Mouse (Mus musculus): Measurements from ENCODE around the gene Cep104. TPM values are rescaled to one million over a fixed set of nuclear protein-coding genes. Genes with fewer than 3 reads are reported as not detected.

Cep104 gene
- polyA plus RNA-seq, 1 experiment from 2014 or later = 19.8 TPM

DNA sequence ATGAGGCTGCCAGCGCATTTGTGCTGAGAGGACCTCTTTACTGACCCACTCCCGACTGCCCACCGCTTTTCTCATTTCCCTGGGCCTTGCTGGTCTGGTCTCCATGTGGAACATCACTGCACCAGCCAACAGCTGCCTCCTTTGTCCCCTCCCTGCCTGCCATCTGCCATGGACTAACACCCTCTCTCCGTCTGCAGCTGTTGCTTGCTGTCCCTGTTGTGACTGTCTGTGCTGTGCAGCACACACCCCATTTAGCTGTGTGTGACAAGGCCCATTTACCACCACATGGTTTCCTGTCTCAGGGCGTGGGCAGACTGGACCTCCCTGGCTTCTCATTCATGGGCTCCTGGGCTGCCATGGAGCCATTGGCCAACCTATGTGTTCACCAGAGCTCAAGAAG, 30.5 kb downstream of the Cep104 start:
- no peak for ATAC-seq (ENCODE audit: low FRiP score, low read depth)
- H3K36me3 ChIP-seq = peaks cover 22% of the 10 kb centered on the region

DNA sequence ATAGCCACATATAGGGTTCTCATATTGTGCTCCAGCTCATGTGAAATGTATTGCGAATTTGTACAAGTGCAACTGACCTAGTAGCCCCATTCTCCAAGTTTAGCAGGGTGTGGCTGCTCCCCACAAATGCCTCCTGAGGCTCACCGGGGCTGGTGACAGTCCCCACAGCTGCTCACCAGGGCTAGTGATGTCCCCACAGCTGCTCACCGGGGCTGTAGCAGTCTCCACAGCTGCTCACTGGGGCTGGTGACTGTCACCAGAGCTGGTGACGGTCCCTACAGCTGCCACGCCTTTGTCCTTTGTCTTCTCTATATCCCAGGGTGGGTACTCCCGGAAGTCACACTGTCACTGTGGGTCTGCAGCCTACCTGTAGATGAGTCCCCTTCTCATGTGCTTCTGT, 31.3 kb downstream of the Cep104 start:
- Histone ChIP-seq H3K27ac (replicated peaks) (no peak overlapping the region), H3K4me2 (no peak overlapping the region), H3K4me1 (replicated peaks) (peaks cover 5% of the 10 kb centered on the region; the same call in 1 of the 2 replicates), H3K9me3 (no peaks in the 10 kb centered on the region), H3K9ac (no peak overlapping the region), H3K36me3 (peaks cover 22% of the 10 kb centered on the region), H3K4me3 (no peak overlapping the region), H3K27me3 (no peaks in the 10 kb centered on the region)
- 88% methylated on average over 6 of the region's 6 CpGs for WGBS
- ATAC-seq (ENCODE audit: low FRiP score, low read depth) = no peak

More for the DNA sequence above, 30.5 kb downstream of the Cep104 start:
- H3K4me3 ChIP-seq = no peak overlapping the region
- no peak overlapping the region for H3K9ac ChIP-seq
- 77% methylated on average over 5 of the region's 5 CpGs for WGBS
- no peaks in the 10 kb centered on the region for H3K9me3 ChIP-seq
- no peak overlapping the region for H3K4me2 ChIP-seq
- H3K27me3 ChIP-seq = no peaks in the 10 kb centered on the region
- H3K4me1 ChIP-seq (replicated peaks) = no peaks in the 10 kb centered on the region
- no peak overlapping the region for H3K27ac ChIP-seq (replicated peaks)

DNA sequence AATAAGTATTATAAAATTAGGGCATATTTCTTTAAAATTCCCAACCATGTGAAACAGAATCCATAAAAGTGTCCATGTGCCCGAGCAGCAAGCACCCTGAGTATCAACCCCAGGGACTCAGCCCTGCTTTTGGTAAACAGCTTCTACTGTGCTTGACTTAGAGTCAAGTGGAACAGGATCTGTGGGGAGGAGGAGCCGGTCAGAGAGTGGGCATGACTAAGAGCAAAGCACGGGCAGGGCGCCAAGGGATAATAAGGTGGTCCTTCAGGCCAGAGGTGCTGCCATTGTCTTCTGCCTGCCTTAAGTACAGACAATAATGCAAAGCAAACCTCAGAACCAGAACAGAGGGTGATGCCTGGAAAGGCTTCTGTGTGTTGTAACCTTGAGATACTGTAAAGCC, 32.8 kb downstream of the Cep104 start:
- Histone ChIP-seq H3K36me3 (peaks cover 22% of the 10 kb centered on the region), H3K27me3 (no peaks in the 10 kb centered on the region), H3K4me1 (replicated peaks) (peaks cover 12% of the 10 kb centered on the region), H3K4me3 (no peak overlapping the region), H3K4me2 (no peak overlapping the region), H3K9me3 (no peaks in the 10 kb centered on the region), H3K9ac (no peak overlapping the region), H3K27ac (replicated peaks) (no peak overlapping the region)
- no peak for ATAC-seq (ENCODE audit: low FRiP score, low read depth)
- 86% methylated on average over 4 of the region's 4 CpGs for WGBS

DNA sequence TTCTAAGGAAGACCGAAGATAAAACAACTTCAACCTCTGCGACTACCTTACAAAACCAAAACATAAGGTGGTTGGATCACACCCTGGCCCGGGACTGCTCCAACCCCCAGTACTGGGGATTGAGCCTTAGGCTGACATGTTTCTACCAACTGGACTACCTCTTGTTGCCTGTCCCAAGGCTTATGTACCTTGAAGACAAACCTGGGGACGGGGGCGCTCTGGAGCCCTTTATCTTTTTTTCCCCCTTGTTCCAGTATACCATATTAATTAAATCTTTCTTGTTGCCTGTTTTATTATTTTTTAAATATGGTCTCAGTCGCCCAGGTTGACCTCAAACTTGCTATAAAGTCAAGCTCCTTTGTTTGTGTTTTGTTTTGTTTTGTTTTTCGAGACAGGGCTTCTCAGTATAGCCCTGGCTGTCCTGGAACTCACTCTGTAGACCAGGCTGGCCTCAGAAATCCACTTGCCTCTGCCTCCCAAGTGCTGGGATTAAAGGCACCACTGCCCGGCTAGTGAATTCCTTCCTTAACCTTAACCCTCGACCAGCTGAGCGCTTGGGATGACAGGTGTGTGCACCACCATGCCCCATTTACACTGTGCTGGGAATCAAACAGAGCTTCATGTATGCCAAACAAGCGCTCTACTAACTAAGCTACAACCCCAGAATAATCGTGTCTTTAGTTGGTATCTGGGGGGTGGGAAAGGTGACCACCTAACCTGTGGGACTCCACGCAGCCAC, 36.1 kb downstream of the Cep104 start:
- H3K4me2 ChIP-seq = peak overlapping the region; percentile 99
- peak overlapping the region; percentile 97 for H3K4me3 ChIP-seq
- H3K36me3 ChIP-seq = peaks cover 13% of the 10 kb centered on the region
- H3K27ac ChIP-seq (replicated peaks) = peak overlapping the region; percentile 76
- no peaks in the 10 kb centered on the region for H3K27me3 ChIP-seq
- H3K9me3 ChIP-seq = no peaks in the 10 kb centered on the region
- WGBS = 25% methylated on average over 13 of the region's 13 CpGs
- peak overlapping the region; percentile 93 for H3K9ac ChIP-seq
- peak; percentile 72 for ATAC-seq (ENCODE audit: low FRiP score, low read depth)
- H3K4me1 ChIP-seq (replicated peaks) = peaks cover 26% of the 10 kb centered on the region

DNA sequence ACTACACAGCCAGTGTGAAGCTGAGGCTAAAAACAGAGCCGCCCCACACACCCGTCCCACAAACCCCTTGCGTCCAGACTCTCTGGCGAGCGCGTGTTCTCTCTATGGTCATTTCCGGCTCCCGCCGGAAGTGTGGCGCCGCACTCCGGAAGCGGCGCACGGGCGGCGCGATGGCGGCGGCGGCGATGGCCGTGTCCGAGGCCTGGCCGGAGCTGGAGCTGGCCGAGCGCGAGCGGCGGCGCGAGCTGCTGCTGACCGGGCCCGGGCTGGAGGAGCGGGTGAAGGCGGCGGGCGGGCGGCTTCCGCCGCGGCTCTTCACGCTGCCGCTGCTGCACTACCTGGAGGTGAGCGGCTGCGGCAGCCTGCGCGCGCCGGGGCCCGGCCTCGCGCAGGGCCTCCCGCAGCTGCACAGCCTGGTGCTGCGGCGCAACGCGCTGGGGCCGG, 36.7 kb downstream of the Cep104 start, which contains the start of gene Lrrc47:
TSS of gene Lrrc47 (plus strand) at position 86 of the 444 bp plus-strand sequence.
- Histone ChIP-seq H3K9me3 (no peaks in the 10 kb centered on the region), H3K4me3 (peak within 1 kb of the TSS; percentile 97), H3K36me3 (peaks cover 16% of the 10 kb centered on the region), H3K27me3 (no peaks in the 10 kb centered on the region), H3K4me1 (replicated peaks) (peaks cover 26% of the 10 kb centered on the region), H3K4me2 (peak within 1 kb of the TSS; percentile 99), H3K27ac (replicated peaks) (peak within 1 kb of the TSS; percentile 76), H3K9ac (peak within 1 kb of the TSS; percentile 93)
- peak; percentile 95 for ATAC-seq (ENCODE audit: low FRiP score, low read depth)
- WGBS = under 1% methylated on average over 58 of the region's 59 CpGs

DNA sequence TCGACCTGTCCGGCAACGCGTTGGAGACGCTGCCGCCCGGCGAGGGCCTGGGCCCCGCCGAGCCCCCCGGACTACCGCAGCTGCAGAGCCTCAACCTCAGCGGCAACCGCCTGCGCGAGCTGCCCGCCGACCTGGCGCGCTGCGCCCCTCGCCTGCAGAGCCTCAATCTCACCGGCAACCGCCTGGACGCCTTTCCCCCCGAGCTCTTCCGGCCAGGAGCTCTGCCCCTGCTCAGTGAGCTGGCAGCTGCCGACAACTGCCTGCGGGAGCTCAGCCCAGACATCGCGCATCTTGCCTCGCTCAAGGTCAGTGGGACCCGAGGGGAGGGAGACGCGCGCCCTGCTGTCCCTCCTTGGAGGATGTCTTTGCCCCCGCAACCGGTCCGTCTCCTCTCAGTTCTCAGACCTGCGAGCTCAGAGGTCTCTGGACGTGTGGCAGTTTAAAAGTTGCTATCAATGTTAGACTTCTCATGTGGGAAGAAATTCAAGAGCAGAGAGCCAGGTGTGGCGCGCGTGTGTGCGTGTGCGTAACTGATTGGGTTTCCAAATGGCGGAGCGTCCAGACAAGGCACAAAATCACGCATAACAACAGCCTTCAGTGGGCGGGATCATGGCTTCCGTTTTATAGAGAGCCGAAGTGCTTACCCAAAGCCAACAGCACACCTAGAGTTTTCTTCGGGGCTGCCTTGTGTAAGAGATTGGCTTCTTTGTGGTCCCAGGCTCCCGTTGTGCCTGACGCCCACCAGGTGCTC, 37.3 kb downstream of the Cep104 start:
- no peak for ATAC-seq (ENCODE audit: low FRiP score, low read depth)
- 3% methylated on average over 55 of the region's 55 CpGs for WGBS
- no peaks in the 10 kb centered on the region for H3K9me3 ChIP-seq

DNA sequence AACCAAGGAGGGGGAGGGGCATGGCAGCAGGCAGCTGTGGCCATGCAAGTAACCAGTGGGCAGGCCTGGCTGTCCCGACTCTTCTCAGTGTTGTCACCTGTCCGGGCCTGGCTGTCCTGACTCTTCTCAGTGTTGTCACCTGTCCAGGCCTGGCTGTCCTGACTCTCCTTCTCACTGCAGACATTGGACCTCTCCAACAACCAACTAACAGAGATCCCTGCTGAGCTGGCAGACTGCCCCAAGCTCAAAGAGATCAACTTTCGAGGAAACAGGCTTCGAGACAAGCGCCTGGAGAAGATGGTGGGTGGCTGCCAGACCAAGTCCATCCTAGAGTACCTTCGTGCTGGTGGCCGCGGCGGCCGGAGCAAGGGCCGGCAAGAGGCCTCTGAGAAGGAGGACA, 40.5 kb downstream of the Cep104 start:
- ATAC-seq (ENCODE audit: low FRiP score, low read depth) = no peak
- 93% methylated on average over 11 of the region's 11 CpGs for WGBS
- H3K36me3 ChIP-seq = peaks cover 47% of the 10 kb centered on the region

More for the DNA sequence above, 37.3 kb downstream of the Cep104 start:
- H3K4me1 ChIP-seq (replicated peaks) = peaks cover 26% of the 10 kb centered on the region
- H3K9ac ChIP-seq = peak overlapping the region; percentile 93
- peak overlapping the region; percentile 76 for H3K27ac ChIP-seq (replicated peaks)
- H3K4me2 ChIP-seq = peak overlapping the region; percentile 99
- peak overlapping the region; percentile 97 for H3K4me3 ChIP-seq
- H3K27me3 ChIP-seq = no peaks in the 10 kb centered on the region
- H3K36me3 ChIP-seq = peaks cover 17% of the 10 kb centered on the region; the same call in 1 of the 2 replicates

DNA sequence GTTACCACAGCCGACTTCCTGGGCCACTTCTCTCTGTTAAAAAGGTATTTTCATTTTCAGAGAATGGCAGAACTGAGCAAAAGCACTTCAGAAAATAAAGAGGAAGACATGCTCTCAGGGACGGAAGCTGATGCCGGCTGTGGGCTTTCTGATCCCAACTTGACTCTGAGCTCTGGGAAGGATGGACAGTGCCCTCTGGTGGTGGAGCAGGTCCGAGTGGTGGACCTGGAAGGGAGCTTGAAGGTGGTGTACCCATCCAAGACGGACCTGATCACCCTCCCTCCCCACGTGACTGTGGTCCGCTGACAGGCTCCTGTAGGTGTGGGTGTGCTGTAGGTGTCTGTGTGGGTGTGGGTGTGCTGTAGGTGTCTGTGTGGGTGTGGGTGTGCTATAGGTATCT, 44.6 kb downstream of the Cep104 start:
- no peak for ATAC-seq (ENCODE audit: low FRiP score, low read depth)
- 68% methylated on average over 7 of the region's 7 CpGs for WGBS
- Histone ChIP-seq H3K4me3 (no peak overlapping the region), H3K27ac (replicated peaks) (no peak overlapping the region), H3K9ac (no peak overlapping the region), H3K4me1 (replicated peaks) (peaks cover 9% of the 10 kb centered on the region; the same call in 1 of the 2 replicates), H3K4me2 (no peak overlapping the region), H3K27me3 (peaks cover 5% of the 10 kb centered on the region; the same call in 1 of the 2 replicates), H3K9me3 (no peaks in the 10 kb centered on the region), H3K36me3 (peaks cover 60% of the 10 kb centered on the region)

More for the DNA sequence above, 40.5 kb downstream of the Cep104 start:
- no peak overlapping the region for H3K4me2 ChIP-seq
- H3K9ac ChIP-seq = no peak overlapping the region
- H3K4me1 ChIP-seq (replicated peaks) = peaks cover 26% of the 10 kb centered on the region
- H3K4me3 ChIP-seq = no peak overlapping the region
- H3K27ac ChIP-seq (replicated peaks) = no peak overlapping the region
- H3K9me3 ChIP-seq = no peaks in the 10 kb centered on the region
- H3K27me3 ChIP-seq = no peaks in the 10 kb centered on the region

DNA sequence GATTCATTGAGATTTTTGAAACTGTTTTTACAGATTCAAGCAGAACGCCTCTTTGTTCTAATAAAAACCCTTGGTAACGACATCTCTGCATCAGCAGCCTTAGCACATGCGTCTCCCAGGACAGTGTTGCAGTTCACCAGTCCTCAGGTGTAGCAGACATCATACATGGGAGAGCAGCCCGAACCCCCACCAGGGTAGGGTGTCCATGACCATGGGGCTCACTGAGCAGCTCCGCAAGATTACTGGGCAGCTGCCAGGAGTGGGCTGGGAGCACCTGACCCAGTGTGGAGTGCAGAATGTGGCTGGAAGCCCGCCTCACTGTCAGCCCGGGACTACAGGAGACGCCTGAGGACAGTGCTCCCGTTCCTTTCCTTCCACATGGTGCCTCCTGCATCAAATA, 46.4 kb downstream of the Cep104 start:
- H3K36me3 ChIP-seq = peaks cover 53% of the 10 kb centered on the region
- H3K4me1 ChIP-seq (replicated peaks) = peaks cover 27% of the 10 kb centered on the region
- H3K9ac ChIP-seq = no peak overlapping the region
- H3K9me3 ChIP-seq = no peaks in the 10 kb centered on the region
- H3K27me3 ChIP-seq = peaks cover 5% of the 10 kb centered on the region; the same call in 1 of the 2 replicates
- no peak overlapping the region for H3K4me3 ChIP-seq
- ATAC-seq (ENCODE audit: low FRiP score, low read depth) = no peak
- no peak overlapping the region for H3K27ac ChIP-seq (replicated peaks)
- WGBS = 94% methylated on average over 9 of the region's 9 CpGs
- H3K4me2 ChIP-seq = no peak overlapping the region

DNA sequence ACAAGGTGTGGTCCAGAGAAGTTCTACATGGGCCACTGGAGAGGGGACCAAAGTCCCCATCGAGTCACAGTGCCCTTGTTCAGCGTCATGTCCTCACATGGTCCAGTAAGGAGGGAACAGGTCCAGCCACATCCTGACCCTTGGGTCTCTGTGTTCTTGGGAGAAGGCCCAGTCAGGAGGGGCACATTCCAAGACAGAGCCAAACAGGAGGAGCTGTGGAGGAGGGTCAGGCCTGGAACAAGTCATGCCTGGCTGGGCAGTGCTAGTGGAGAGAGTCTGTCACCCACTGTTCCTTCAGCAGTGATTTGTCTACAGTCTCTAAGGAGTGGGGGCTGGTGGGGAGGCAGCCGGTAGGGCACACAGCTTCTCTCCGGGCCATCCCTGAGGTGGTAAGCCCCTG, 47.4 kb downstream of the Cep104 start:
- Histone ChIP-seq H3K9me3 (no peaks in the 10 kb centered on the region), H3K36me3 (peaks cover 43% of the 10 kb centered on the region), H3K9ac (no peak overlapping the region), H3K4me2 (no peak overlapping the region), H3K27me3 (peaks cover 5% of the 10 kb centered on the region; the same call in 1 of the 2 replicates), H3K4me3 (no peak overlapping the region), H3K27ac (replicated peaks) (no peak overlapping the region), H3K4me1 (replicated peaks) (peaks cover 27% of the 10 kb centered on the region)
- 0 out of 2 replicates have a peak, but pooled peaks have one; percentile 11 for ATAC-seq (ENCODE audit: low FRiP score, low read depth)
- WGBS = 79% methylated on average over 4 of the region's 4 CpGs

DNA sequence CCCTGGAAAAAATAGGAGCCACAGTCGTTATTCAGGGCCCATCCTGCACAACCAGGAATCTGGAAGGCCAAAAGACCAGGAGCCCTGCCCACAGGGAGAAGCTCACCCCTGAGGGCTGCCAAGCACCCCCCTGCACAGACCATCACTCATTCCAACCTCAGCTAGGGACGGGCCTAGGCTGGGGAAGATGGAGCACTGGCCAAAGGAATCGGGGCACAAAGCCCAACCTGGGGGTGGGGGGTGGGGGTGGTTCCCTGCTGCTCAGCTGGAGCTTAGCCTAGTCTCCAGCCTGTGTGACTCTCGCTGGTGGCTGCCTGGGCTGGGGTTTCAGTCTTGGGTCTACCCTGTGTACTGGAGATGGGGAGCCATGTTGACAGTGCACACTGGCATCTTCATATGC, 47.9 kb downstream of the Cep104 start:
- Histone ChIP-seq H3K4me1 (replicated peaks) (peaks cover 27% of the 10 kb centered on the region), H3K36me3 (peaks cover 40% of the 10 kb centered on the region), H3K9ac (no peak overlapping the region), H3K27ac (replicated peaks) (no peak overlapping the region), H3K27me3 (peaks cover 5% of the 10 kb centered on the region; the same call in 1 of the 2 replicates), H3K4me2 (no peak overlapping the region), H3K9me3 (no peaks in the 10 kb centered on the region), H3K4me3 (no peak overlapping the region)
- ATAC-seq (ENCODE audit: low FRiP score, low read depth) = no peak
- WGBS = 23% methylated on average over 4 of the region's 4 CpGs

Data from hindbrain, embryonic 15.5 days (tissue).